Mouse (Mus musculus) thymus, adult 2 months (tissue): Measurements from ENCODE around the gene Pkp4. TPM values are rescaled to one million over a fixed set of nuclear protein-coding genes. Genes with fewer than 3 reads are reported as not detected.
A peak's percentile ranks its signal among the peaks of the same experiment; 100 is the strongest.

Experiments used
- DNase-seq: peaks from one replicate; pipeline ENCODE4 v3.0.0; 2021
- H3K27ac ChIP-seq: fragments of 200-500 bp; 2 replicates; pipeline ENCODE4 v1.5.1; 2012; ENCODE audit warnings: low read length, control low read depth; ENCODE audit not compliant: control insufficient read depth, insufficient read depth
- H3K27me3 ChIP-seq: fragments of 200-500 bp; 2 replicates; pipeline ENCODE4 v1.6.1; 2012; ENCODE audit warnings: mild to moderate bottlenecking, low read length, moderate library complexity, mixed read lengths; ENCODE audit not compliant: control insufficient read depth, insufficient read depth
- H3K36me3 ChIP-seq: fragments of 200-500 bp; 2 replicates; pipeline ENCODE4 v1.6.1; 2012; ENCODE audit warnings: mild to moderate bottlenecking, low read length, moderate library complexity; ENCODE audit not compliant: control insufficient read depth, insufficient read depth
- H3K4me1 ChIP-seq: fragments of 200-500 bp; replicated peaks from 2 replicates; pipeline ENCODE4 v1.6.1; 2012; ENCODE audit warnings: low read length; ENCODE audit not compliant: control insufficient read depth, insufficient read depth
- H3K4me3 ChIP-seq: fragments of 200-500 bp; 2 replicates; pipeline ENCODE4 v1.5.1; 2012; ENCODE audit warnings: mild to moderate bottlenecking, low read length, control low read depth, moderate library complexity; ENCODE audit not compliant: control insufficient read depth, insufficient read depth
- CTCF ChIP-seq: fragments of 200-500 bp; IDR thresholded peaks from 2 replicates; pipeline ENCODE4 v1.5.1; 2012; ENCODE audit warnings: mild to moderate bottlenecking, control low read depth, low read length, moderate library complexity, borderline replicate concordance; ENCODE audit not compliant: control insufficient read depth, poor library complexity, insufficient read depth; ENCODE audit errors: extremely low read depth
- POLR2A ChIP-seq: fragments of 200-500 bp; IDR thresholded peaks from 2 replicates; pipeline ENCODE4 v1.6.1; 2012; ENCODE audit warnings: mild to moderate bottlenecking, low read length, control low read depth, moderate library complexity; ENCODE audit not compliant: control insufficient read depth, poor library complexity, insufficient read depth; ENCODE audit errors: extremely low read depth
- WGBS: fragments of 180-500 bp; shearing (Covaris S2); methylation state at CpG from one replicate; pipeline ENCODE4 v1.1.7; 2018; 5-methylcytosine and 5-hydroxymethylcytosine counted together
- polyA plus RNA-seq: library from polyadenylated mRNA; depleted of rRNA; stranded (reverse); fragments of >200 nt; gene quantifications from 2 replicates; pipeline ENCODE4 v1.2.3, GENCODE M21; 2012

Gene Pkp4
- polyA plus RNA-seq, 1 experiment = 40.8 TPM

DNA sequence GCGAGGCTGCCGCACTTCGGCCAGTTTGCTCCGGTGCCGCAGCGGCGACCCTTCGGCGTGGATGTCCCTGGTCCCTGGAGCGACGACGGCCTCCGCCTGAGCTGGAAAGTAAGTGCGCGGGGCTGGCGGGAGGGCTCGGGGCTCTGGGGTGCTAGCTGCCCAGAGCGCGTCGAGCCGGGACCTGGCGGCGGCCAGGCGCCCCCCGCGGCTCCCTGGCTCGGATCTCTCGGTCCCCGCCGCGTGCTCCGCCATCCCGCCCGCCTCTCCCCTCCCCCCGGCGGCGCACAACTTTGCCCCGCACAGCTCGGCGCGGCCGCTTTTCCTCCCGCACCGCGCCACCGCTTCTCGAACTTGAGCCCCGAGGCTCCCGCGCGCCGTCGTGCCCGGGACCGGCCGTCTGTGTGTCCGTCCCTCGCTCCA, 381 bp downstream of the Pkp4 start:
- no peaks in the 10 kb centered on the region for H3K36me3 ChIP-seq
- peaks cover 10% of the 10 kb centered on the region; the same call in 1 of the 2 replicates for H3K4me1 ChIP-seq
- H3K27ac ChIP-seq = no peak overlapping the region
- DNase-seq = peak; percentile 33
- TF ChIP-seq POLR2A (no peak), CTCF (no peak)
- peak overlapping the region; percentile 94 for H3K4me3 ChIP-seq
- 1% methylated on average over 45 of the region's 58 CpGs for WGBS
- no peaks in the 10 kb centered on the region for H3K27me3 ChIP-seq

DNA sequence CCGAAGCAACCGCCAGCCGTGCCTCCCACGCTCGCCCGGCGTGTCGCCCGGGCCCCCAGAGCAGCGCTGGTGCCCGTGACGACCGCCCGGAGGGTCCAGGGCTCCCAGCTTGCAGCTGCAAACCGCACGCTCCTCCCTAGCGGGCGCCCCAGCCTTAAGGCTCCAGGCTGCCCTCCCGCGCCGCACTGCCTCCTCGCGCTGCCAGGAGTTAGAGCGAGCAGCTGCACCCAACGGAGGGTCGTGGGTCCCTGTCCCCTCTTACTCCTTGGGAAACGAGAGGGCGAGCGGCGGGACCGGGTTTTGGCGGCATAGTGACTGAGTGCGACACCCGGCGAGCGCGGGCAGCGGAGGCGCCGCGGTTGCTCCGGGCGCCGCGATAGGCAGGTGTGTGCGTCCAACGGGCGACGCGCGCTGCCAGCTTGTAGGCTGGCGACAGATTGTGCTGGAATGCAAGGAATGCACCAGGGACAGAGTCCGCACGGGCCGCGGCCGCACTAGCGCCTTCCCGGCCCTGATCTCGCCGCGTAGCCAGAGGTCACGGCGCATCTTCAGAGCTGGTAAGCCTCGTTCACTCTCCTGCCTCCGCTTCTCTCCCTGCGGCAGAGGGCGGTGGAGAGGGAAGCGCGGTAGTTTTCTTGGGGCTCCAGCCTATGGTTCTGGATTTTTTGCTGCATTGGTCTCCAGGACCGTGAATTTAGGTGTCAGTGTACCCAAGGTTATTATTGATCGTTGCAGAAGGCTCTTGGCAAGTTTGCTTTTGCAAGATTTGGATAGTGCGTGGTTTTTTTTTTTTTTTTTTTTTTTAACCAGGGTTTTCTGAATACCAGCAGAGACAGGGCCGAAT, 1.0 kb downstream of the Pkp4 start:
- TF ChIP-seq POLR2A (no peak), CTCF (peak; percentile 17; the same call in 1 of the 2 replicates)
- 2% methylated on average over 74 of the region's 74 CpGs for WGBS
- peaks cover 10% of the 10 kb centered on the region; the same call in 1 of the 2 replicates for H3K4me1 ChIP-seq
- H3K27me3 ChIP-seq = no peaks in the 10 kb centered on the region
- no peaks in the 10 kb centered on the region for H3K36me3 ChIP-seq
- H3K4me3 ChIP-seq = peak overlapping the region; percentile 94
- DNase-seq = peak; percentile 67
- H3K27ac ChIP-seq = no peak overlapping the region

DNA sequence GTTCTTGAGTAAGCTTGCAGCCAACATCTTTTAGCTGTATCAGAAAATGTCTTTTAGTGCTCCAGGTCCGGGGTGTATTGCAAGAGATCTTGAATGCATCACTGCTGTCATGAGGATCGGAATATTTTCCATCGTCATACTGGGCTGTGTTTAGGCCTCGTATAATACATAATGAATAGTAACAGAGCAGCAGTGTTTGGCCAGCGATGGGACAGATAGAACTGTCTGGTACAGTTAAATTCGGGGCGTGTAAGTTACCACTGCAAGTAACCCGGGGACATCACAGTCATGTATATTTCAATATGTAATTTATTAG, 1.6 kb downstream of the Pkp4 start:
- DNase-seq = no peak
- H3K27ac ChIP-seq = no peak overlapping the region
- no peak overlapping the region for H3K4me3 ChIP-seq
- TF ChIP-seq POLR2A (no peak), CTCF (no peak)
- H3K36me3 ChIP-seq = no peaks in the 10 kb centered on the region
- no peaks in the 10 kb centered on the region for H3K27me3 ChIP-seq
- WGBS = 73% methylated on average over 8 of the region's 8 CpGs
- peaks cover 10% of the 10 kb centered on the region; the same call in 1 of the 2 replicates for H3K4me1 ChIP-seq

DNA sequence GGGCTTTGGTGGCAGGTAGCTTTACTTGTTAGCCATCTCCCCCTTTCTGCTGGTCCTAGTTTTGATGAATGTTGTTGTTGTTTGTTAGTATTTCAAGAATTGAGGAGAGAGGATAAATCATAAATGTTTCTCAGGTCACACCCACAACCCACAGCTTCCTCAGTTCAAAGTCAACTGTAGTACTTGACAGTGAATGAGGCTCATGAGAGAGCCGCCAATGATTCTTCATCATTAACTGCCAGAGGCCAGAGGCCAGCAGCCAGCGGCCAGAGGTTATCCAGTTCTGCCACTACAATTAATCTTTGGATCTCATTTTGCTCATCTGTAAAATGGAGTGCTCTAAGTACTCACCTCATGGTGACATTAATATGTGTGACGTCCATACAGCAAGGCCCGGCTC, 6.3 kb downstream of the Pkp4 start:
- TF ChIP-seq CTCF = no peak
- no peak for TF ChIP-seq POLR2A
- Histone ChIP-seq H3K36me3 (no peaks in the 10 kb centered on the region), H3K27ac (no peak overlapping the region), H3K4me3 (no peak overlapping the region), H3K27me3 (no peaks in the 10 kb centered on the region), H3K4me1 (peaks cover 4% of the 10 kb centered on the region; the same call in 1 of the 2 replicates)
- no peak for DNase-seq
- 62% methylated on average over 4 of the region's 4 CpGs for WGBS

DNA sequence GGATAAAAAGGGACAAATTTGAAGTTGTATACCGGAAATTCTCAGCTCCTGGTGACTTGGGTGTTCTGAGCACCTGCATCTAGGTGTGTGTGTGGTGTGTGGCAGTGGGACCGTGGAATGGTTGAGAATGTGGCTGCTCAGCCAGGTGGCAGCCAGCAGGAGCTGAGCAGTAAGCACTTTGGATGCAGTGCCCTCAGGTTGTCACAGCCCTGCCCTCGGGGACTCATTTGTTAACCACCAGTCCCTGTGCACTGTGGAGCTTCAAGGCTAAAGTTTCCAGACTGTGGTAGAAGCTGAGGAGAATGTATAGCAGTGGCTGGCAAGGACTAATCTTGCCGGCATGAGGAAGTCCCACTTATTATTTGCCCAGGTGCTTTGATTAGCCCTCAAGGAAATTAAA, 7.2 kb downstream of the Pkp4 start:
- Histone ChIP-seq H3K4me1 (peaks cover 4% of the 10 kb centered on the region; the same call in 1 of the 2 replicates), H3K4me3 (no peak overlapping the region), H3K36me3 (no peaks in the 10 kb centered on the region), H3K27me3 (no peaks in the 10 kb centered on the region), H3K27ac (no peak overlapping the region)
- no peak for DNase-seq
- 72% methylated on average over 4 of the region's 4 CpGs for WGBS
- TF ChIP-seq CTCF (no peak), POLR2A (no peak)

DNA sequence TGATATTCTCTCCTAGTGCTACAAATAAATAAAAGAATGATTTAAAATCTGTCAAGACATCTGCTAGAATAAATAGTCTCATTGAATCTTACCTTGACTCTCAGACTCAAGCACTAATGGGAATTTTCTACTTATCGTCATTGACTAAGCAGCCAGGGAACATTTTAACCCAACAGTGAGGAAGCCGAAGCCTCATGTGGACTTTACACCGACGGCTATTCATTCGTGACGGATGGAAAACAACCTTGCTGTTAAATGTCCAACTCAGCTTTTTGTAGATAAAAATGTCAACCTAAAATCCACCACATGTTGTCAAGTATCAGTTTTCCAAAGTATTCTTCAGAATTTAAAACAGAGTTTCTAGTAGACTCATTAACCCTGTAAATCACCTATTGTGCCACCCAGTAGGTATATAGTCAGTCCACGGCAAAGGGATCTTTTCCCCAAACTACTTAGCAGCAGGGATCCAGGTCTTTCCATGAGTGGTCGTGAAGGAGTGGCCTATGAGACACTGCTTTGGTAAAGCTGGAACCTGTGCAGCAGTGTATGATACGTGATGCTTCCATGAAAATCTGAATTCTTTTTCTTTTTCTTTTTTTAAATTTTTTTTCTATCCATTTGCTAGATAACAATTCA, 9.0 kb downstream of the Pkp4 start:
- Histone ChIP-seq H3K36me3 (no peaks in the 10 kb centered on the region), H3K4me1 (peaks cover 4% of the 10 kb centered on the region; the same call in 1 of the 2 replicates), H3K27ac (no peak overlapping the region), H3K27me3 (no peaks in the 10 kb centered on the region), H3K4me3 (no peak overlapping the region)
- TF ChIP-seq CTCF = no peak
- no peak for TF ChIP-seq POLR2A
- WGBS = 95% methylated on average over 9 of the region's 9 CpGs
- DNase-seq = no peak

DNA sequence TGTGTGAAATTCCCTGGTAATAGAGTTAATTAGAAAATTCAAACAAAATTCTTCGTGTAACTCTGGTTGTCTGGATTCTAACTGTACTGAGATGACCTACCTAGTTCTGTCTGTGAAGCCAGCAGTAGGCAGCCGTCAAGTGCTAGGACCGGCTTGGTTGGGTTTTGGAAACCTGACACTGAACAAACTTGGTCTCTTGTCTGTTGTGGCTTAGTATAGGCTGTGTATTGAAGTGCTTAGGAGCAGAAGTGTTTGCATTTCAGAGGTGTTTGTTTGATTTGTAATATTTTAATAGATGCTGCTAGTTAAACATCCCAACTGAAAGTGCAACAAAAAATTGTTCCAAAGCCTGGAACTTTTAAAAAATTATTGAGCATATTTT, 9.5 kb downstream of the Pkp4 start:
- H3K4me3 ChIP-seq = no peak overlapping the region
- WGBS = 90% methylated on average over 3 of the region's 3 CpGs
- H3K27ac ChIP-seq = no peak overlapping the region
- no peaks in the 10 kb centered on the region for H3K27me3 ChIP-seq
- peaks cover 4% of the 10 kb centered on the region; the same call in 1 of the 2 replicates for H3K4me1 ChIP-seq
- no peak for DNase-seq
- TF ChIP-seq CTCF = no peak
- no peaks in the 10 kb centered on the region for H3K36me3 ChIP-seq
